Mouse (Mus musculus) ZHBTc4 (cell line): ENCODE measurements around the gene Nebl.
A peak's percentile ranks its signal among the peaks of the same experiment; 100 is the strongest.

ENCODE experiments used
- DNase-seq: peaks from one replicate; pipeline ENCODE4 v3.0.0-alpha.2; 2011; ENCODE audit warnings: low read depth, low spot score

The Nebl gene

GRCm38 (mm10) chr2:17710083-17710482 lies 21.2 kb downstream of the Nebl start:
- no peak for DNase-seq

GRCm38 (mm10) chr2:17705964-17706363 lies 25.3 kb downstream of the Nebl start:
- DNase-seq, result no peak

- DNase-seq, result no peak
Observed at GRCm38 (mm10) chr2:17705426-17705825, 25.8 kb downstream of the Nebl start.

- no peak for DNase-seq
Observed at GRCm38 (mm10) chr2:17703170-17703512, 28.1 kb downstream of the Nebl start.

- no peak for DNase-seq
Observed at GRCm38 (mm10) chr2:17702481-17703169, 28.6 kb downstream of the Nebl start.

GRCm38 (mm10) chr2:17698161-17699087 lies 32.8 kb downstream of the Nebl start:
- no peak for DNase-seq

GRCm38 (mm10) chr2:17692926-17693325 lies 38.3 kb downstream of the Nebl start:
- DNase-seq, result no peak

GRCm38 (mm10) chr2:17690264-17690663 lies 41.0 kb downstream of the Nebl start:
- DNase-seq, result no peak

GRCm38 (mm10) chr2:17687141-17687540 lies 44.1 kb downstream of the Nebl start:
- DNase-seq, result no peak

- DNase-seq, result no peak
Observed at GRCm38 (mm10) chr2:17683326-17684040, 47.8 kb downstream of the Nebl start.

GRCm38 (mm10) chr2:17672156-17672555 lies 59.1 kb downstream of the Nebl start:
- DNase-seq, result no peak

- peak; percentile 63 for DNase-seq
Observed at GRCm38 (mm10) chr2:17671566-17671965, 59.7 kb downstream of the Nebl start.

- peak; percentile 52 for DNase-seq
Observed at GRCm38 (mm10) chr2:17669953-17670352, 61.3 kb downstream of the Nebl start.

- DNase-seq, result no peak
Observed at GRCm38 (mm10) chr2:17669000-17669399, 62.3 kb downstream of the Nebl start.

- DNase-seq, result no peak
Observed at GRCm38 (mm10) chr2:17658176-17658575, 73.1 kb downstream of the Nebl start.

GRCm38 (mm10) chr2:17650147-17650834 lies 81.0 kb downstream of the Nebl start:
- DNase-seq, result no peak

- no peak for DNase-seq
Observed at GRCm38 (mm10) chr2:17649728-17650127, 81.5 kb downstream of the Nebl start.

GRCm38 (mm10) chr2:17644282-17645262 lies 86.7 kb downstream of the Nebl start:
- peak; percentile 65 for DNase-seq

GRCm38 (mm10) chr2:17643869-17644268 lies 87.4 kb downstream of the Nebl start:
- no peak for DNase-seq

- no peak for DNase-seq
Observed at GRCm38 (mm10) chr2:17642770-17643169, 88.5 kb downstream of the Nebl start.
